Mouse (Mus musculus): ENCODE measurements around the gene Psmb8. TPM values are rescaled to one million over a fixed set of nuclear protein-coding genes. Genes with fewer than 3 reads are reported as not detected.
"Not testable (repeated sequence)": the region's sequence is repeated elsewhere in the genome, so short reads cannot be mapped to it uniquely, and the experiment has no call there.

Gene Psmb8
- polyA plus RNA-seq, 1 experiment from 2014 or later: 7.1 TPM

GRCm38 (mm10) chr17:34219096-34219495 lies 21.6 kb downstream of the Psmb8 start:
- H3K9me3 ChIP-seq (replicated peaks); H3K27ac ChIP-seq; H3K4me1 ChIP-seq; H3K36me3 ChIP-seq; H3K4me2 ChIP-seq; H3K4me3 ChIP-seq (replicated peaks); ATAC-seq (replicated peaks; ENCODE audit: low FRiP score); H3K9ac ChIP-seq: not testable (repeated sequence)
- 86% methylated on average over 9 of the region's 11 CpGs for WGBS
- peaks cover 21% of the 10 kb centered on the region for H3K27me3 ChIP-seq

- WGBS: 99% methylated on average over 6 of the region's 7 CpGs
- H3K4me1 ChIP-seq; H3K27ac ChIP-seq; H3K36me3 ChIP-seq; H3K4me3 ChIP-seq (replicated peaks); H3K9ac ChIP-seq; H3K4me2 ChIP-seq; H3K9me3 ChIP-seq (replicated peaks); ATAC-seq (replicated peaks; ENCODE audit: low FRiP score): not testable (repeated sequence)
- peaks cover 14% of the 10 kb centered on the region; the same call in 1 of the 2 replicates for H3K27me3 ChIP-seq
These were observed 22.3 kb downstream of the Psmb8 start for GRCm38 (mm10) chr17:34219801-34220200.

GRCm38 (mm10) chr17:34220401-34220800 lies 22.9 kb downstream of the Psmb8 start:
- not testable (repeated sequence) for H3K4me2 ChIP-seq; H3K27me3 ChIP-seq; H3K4me1 ChIP-seq; H3K4me3 ChIP-seq (replicated peaks); H3K27ac ChIP-seq; H3K9me3 ChIP-seq (replicated peaks); ATAC-seq (replicated peaks; ENCODE audit: low FRiP score); H3K9ac ChIP-seq; H3K36me3 ChIP-seq
- WGBS: 96% methylated on average over 4 of the region's 16 CpGs

GRCm38 (mm10) chr17:34224816-34225215 lies 27.3 kb downstream of the Psmb8 start:
- no peak overlapping the region for H3K4me2 ChIP-seq
- H3K4me3 ChIP-seq (replicated peaks): no peak overlapping the region
- H3K9me3 ChIP-seq (replicated peaks): peaks cover 12% of the 10 kb centered on the region; the same call in 1 of the 2 replicates
- H3K36me3 ChIP-seq: no peaks in the 10 kb centered on the region
- H3K27ac ChIP-seq: no peak overlapping the region
- WGBS: 93% methylated on average over 3 of the region's 3 CpGs
- no peak for ATAC-seq (replicated peaks; ENCODE audit: low FRiP score)
- no peak overlapping the region for H3K9ac ChIP-seq
- H3K4me1 ChIP-seq: no peaks in the 10 kb centered on the region
- H3K27me3 ChIP-seq: no peaks in the 10 kb centered on the region

DNA sequence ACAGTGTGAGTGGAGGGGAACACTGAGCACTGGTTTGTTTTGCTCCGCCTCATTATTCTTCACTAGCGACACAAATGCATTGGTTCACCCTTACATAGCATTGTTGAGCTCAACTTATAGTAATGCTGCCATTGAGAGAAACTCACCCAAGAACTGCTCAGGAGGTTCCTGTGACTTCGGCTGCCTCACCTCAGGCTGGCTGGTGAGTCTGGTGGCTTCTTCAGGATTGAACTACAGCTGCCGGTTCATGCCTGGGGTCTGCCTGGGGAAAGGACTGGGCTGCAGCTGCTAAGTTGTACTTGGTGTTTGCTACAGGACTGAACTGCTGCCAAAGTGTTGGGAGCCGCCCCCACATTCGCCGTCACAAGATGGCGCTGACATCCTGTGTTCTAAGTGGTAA lies 27.9 kb downstream of the Psmb8 start:
- Histone ChIP-seq H3K27ac (no peak overlapping the region), H3K27me3 (no peaks in the 10 kb centered on the region), H3K9ac (no peak overlapping the region), H3K36me3 (no peaks in the 10 kb centered on the region), H3K9me3 (replicated peaks) (peaks cover 12% of the 10 kb centered on the region; the same call in 1 of the 2 replicates), H3K4me3 (replicated peaks) (no peak overlapping the region), H3K4me1 (no peaks in the 10 kb centered on the region), H3K4me2 (no peak overlapping the region)
- ATAC-seq (replicated peaks; ENCODE audit: low FRiP score): no peak
- 97% methylated on average over 8 of the region's 8 CpGs for WGBS

DNA sequence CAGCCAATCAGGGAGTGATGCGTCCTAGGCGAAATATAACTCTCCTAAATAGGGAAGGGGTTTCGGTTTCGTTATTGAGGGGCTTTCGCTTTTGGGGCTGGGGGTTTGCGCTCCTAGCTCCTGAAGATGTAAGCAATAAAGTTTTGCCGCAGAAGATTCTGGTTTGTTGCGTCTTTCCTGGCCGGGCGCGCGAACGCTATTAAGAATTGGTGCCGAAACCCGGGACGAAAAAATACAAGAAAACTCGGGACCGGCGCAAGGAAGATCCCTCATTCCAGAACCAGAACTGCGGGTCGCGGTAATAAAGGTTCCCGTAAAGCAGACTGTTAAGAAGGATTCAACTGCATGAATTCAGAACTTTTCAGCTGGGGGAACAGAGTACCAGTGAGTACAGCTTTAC lies 28.4 kb downstream of the Psmb8 start:
- not testable (repeated sequence) for H3K36me3 ChIP-seq; ATAC-seq (replicated peaks; ENCODE audit: low FRiP score)
- WGBS: 97% methylated on average over 14 of the region's 23 CpGs

DNA sequence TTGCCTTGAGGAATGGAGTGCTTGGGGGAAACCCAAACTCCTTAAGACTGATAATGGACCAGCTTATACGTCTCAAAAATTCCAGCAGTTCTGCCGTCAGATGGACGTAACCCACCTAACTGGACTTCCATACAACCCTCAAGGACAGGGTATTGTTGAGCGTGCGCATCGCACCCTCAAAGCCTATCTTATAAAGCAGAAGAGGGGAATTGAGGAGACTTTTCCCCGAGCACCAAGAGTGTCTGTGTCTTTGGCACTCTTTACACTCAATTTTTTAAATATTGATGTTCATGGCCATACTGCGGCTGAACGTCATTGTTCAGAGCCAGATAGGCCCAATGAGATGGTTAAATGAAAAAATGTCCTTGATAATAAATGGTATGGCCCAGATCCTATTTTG lies 33.5 kb downstream of the Psmb8 start:
- not testable (repeated sequence) for ATAC-seq (replicated peaks; ENCODE audit: low FRiP score); H3K4me2 ChIP-seq; H3K9ac ChIP-seq; H3K4me1 ChIP-seq; H3K27ac ChIP-seq; H3K27me3 ChIP-seq; H3K9me3 ChIP-seq (replicated peaks); H3K4me3 ChIP-seq (replicated peaks); H3K36me3 ChIP-seq
- 93% methylated on average over 9 of the region's 9 CpGs for WGBS

More for the DNA sequence above, 28.4 kb downstream of the Psmb8 start:
- H3K9ac ChIP-seq; H3K27ac ChIP-seq; H3K4me1 ChIP-seq; H3K4me3 ChIP-seq (replicated peaks); H3K27me3 ChIP-seq; H3K4me2 ChIP-seq: not testable (repeated sequence)
- peaks cover 12% of the 10 kb centered on the region; the same call in 1 of the 2 replicates for H3K9me3 ChIP-seq (replicated peaks)

DNA sequence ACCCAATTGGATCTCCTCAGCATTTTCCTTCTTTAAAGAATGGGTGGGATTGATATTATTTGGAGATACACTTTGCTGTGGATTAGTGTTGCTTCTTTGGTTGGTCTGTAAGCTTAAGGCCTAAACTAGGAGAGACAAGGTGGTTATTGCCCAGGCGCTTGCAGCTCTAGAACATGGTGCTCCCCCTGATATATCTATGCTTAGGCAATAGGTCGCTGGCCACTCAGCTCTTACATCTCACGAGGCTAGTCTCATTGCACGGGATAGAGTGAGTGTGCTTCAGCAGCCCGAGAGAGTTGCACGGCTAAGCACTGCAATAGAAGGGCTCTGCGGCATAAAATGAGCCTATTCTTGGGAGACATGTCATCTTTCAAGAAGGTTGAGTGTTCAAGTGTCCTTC lies 34.5 kb downstream of the Psmb8 start:
- not testable (repeated sequence) for ATAC-seq (replicated peaks; ENCODE audit: low FRiP score); H3K4me2 ChIP-seq
- WGBS: 93% methylated on average over 6 of the region's 7 CpGs

DNA sequence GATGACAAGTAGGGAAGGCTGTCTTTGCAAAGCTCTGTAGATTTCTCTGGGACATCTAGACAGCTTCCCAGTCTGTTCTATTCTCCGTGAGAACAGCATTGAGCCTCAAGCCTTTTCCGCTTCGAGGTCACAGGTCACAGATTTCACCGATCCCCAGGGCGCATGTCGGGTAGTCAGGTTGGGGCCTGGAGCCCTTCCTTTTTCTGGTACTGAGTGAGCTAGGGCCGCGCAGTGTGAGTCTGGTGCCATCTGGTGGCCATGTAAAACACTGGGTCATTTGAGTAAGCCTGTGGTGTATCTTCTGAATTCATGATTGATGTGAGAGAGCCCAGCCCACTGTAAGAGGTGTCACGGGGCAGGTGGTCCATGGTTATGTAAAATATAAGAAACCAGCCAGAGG lies 37.4 kb downstream of the Psmb8 start:
- H3K9ac ChIP-seq: no peak overlapping the region
- ATAC-seq (replicated peaks; ENCODE audit: low FRiP score): peak; percentile 46; the same call in 1 of the 2 replicates

More for the DNA sequence above, 34.5 kb downstream of the Psmb8 start:
- not testable (repeated sequence) for H3K27me3 ChIP-seq; H3K36me3 ChIP-seq; H3K4me1 ChIP-seq; H3K9ac ChIP-seq; H3K9me3 ChIP-seq (replicated peaks); H3K4me3 ChIP-seq (replicated peaks); H3K27ac ChIP-seq

GRCm38 (mm10) chr17:34236691-34237090 lies 39.2 kb downstream of the Psmb8 start:
- H3K27me3 ChIP-seq: no peaks in the 10 kb centered on the region; the same call in 1 of the 2 replicates
- no peaks in the 10 kb centered on the region for H3K36me3 ChIP-seq
- no peak for ATAC-seq (replicated peaks; ENCODE audit: low FRiP score)
- 81% methylated on average over 5 of the region's 5 CpGs for WGBS
- H3K4me3 ChIP-seq (replicated peaks): no peak overlapping the region
- no peak overlapping the region for H3K27ac ChIP-seq
- no peak overlapping the region for H3K9ac ChIP-seq
- 0 out of 2 replicates have a peak, but pooled peaks cover 2% of the 10 kb centered on the region for H3K4me1 ChIP-seq
- H3K9me3 ChIP-seq (replicated peaks): peaks cover 4% of the 10 kb centered on the region; the same call in 1 of the 2 replicates
- H3K4me2 ChIP-seq: no peak overlapping the region

More for the DNA sequence above, 37.4 kb downstream of the Psmb8 start:
- H3K9me3 ChIP-seq (replicated peaks): no peaks in the 10 kb centered on the region
- 0 out of 2 replicates have a peak, but pooled peaks cover under 1% of the 10 kb centered on the region for H3K4me1 ChIP-seq
- no peak overlapping the region for H3K4me3 ChIP-seq (replicated peaks)
- no peaks in the 10 kb centered on the region for H3K27me3 ChIP-seq
- WGBS: 47% methylated on average over 9 of the region's 9 CpGs
- H3K4me2 ChIP-seq: no peak overlapping the region
- no peak overlapping the region for H3K27ac ChIP-seq
- H3K36me3 ChIP-seq: no peaks in the 10 kb centered on the region

DNA sequence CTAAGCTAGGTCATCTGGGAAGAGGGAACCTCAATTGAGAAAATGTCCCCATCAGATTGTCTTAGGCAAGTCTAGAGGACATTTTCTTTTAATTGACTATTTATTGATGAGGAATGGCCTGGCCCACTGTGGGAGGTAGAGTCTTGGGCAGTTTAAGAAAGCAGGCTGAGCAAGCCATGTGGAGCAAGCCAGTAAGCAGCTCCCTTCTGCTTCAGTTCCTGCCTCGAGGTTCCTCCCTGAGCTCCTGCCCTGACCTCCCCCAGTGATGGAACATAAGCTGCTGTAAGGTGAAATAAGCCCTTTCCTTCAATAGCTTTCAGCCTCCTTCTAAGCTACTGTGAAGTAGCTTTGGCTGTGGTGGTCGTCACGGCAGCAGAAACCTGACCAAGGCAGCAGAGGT lies 40.2 kb downstream of the Psmb8 start:
- 72% methylated on average over 3 of the region's 3 CpGs for WGBS
- 0 out of 2 replicates have a peak, but pooled peaks cover 2% of the 10 kb centered on the region for H3K4me1 ChIP-seq
- ATAC-seq (replicated peaks; ENCODE audit: low FRiP score): no peak

GRCm38 (mm10) chr17:34238706-34239105 lies 41.2 kb downstream of the Psmb8 start, which contains the start of gene H2-Ob:
TSS of gene H2-Ob (plus strand) at chr17:34238903.
- Histone ChIP-seq H3K9me3 (replicated peaks) (peaks cover 4% of the 10 kb centered on the region; the same call in 1 of the 2 replicates), H3K4me3 (replicated peaks) (no peak within 1 kb of the TSS), H3K27ac (peak within 1 kb of the TSS; percentile 20; the same call in 1 of the 2 replicates), H3K4me1 (0 out of 2 replicates have a peak, but pooled peaks cover 2% of the 10 kb centered on the region), H3K4me2 (no peak within 1 kb of the TSS), H3K9ac (no peak within 1 kb of the TSS), H3K27me3 (no peaks in the 10 kb centered on the region; the same call in 1 of the 2 replicates), H3K36me3 (no peaks in the 10 kb centered on the region)
- WGBS: 70% methylated on average over 3 of the region's 3 CpGs
- no peak for ATAC-seq (replicated peaks; ENCODE audit: low FRiP score)

More for the DNA sequence above, 40.2 kb downstream of the Psmb8 start:
- Histone ChIP-seq H3K36me3 (no peaks in the 10 kb centered on the region), H3K4me2 (no peak overlapping the region), H3K9ac (no peak overlapping the region), H3K9me3 (replicated peaks) (peaks cover 4% of the 10 kb centered on the region; the same call in 1 of the 2 replicates), H3K27ac (no peak overlapping the region), H3K4me3 (replicated peaks) (no peak overlapping the region), H3K27me3 (no peaks in the 10 kb centered on the region; the same call in 1 of the 2 replicates)

All from kidney, embryonic 15.5 days (tissue).